Mouse (Mus musculus) bone marrow, adult 2 months (tissue): ENCODE measurements around the gene Auts2.

Experiments
- CTCF ChIP-seq: fragments of 200-500 bp; IDR thresholded peaks from 2 replicates; pipeline ENCODE4 v1.5.1; 2011; ENCODE audit warnings: low read length, control low read depth; ENCODE audit not compliant: control insufficient read depth, insufficient read depth
- POLR2A ChIP-seq: fragments of 200-500 bp; IDR thresholded peaks from 2 replicates; pipeline ENCODE4 v1.6.1; 2011; ENCODE audit warnings: low read depth, mild to moderate bottlenecking, control low read depth, low read length, borderline replicate concordance; ENCODE audit not compliant: control insufficient read depth

- TF ChIP-seq CTCF (no peak), POLR2A (no peak)
Observed at GRCm38 (mm10) chr5:131519560-131519959, 1023.6 kb downstream of the Auts2 start.
